Mouse (Mus musculus) liver, adult 2 months (tissue): ENCODE results near the gene Zbtb34. TPM values are rescaled to one million over a fixed set of nuclear protein-coding genes. Genes with fewer than 3 reads are reported as not detected.

ENCODE experiments used
- DNase-seq: peaks from one replicate; pipeline ENCODE4 v3.0.0-alpha.2; 2011; ENCODE audit warnings: low read depth, low spot score; ENCODE audit errors: extremely low read depth
- H3K27ac ChIP-seq: fragments of 200-500 bp; replicated peaks from 2 replicates; pipeline ENCODE4 v1.5.1; 2012; ENCODE audit warnings: low read depth, mild to moderate bottlenecking, control low read depth, inconsistent platforms, low read length; ENCODE audit not compliant: insufficient read depth
- H3K27me3 ChIP-seq: fragments of 200-500 bp; 2 replicates; pipeline ENCODE4 v1.6.1; 2012; ENCODE audit warnings: mild to moderate bottlenecking, moderate library complexity, low read length, inconsistent platforms; ENCODE audit not compliant: control insufficient read depth, insufficient read depth
- H3K36me3 ChIP-seq: fragments of 200-500 bp; 2 replicates; pipeline ENCODE4 v1.6.1; 2012; ENCODE audit warnings: low read length, inconsistent platforms; ENCODE audit not compliant: control insufficient read depth, insufficient read depth
- H3K4me1 ChIP-seq: fragments of 200-500 bp; 2 replicates; pipeline ENCODE4 v1.6.1; 2011; ENCODE audit warnings: low read length; ENCODE audit not compliant: control insufficient read depth, insufficient read depth
- H3K4me3 ChIP-seq: fragments of 200-500 bp; 2 replicates; pipeline ENCODE4 v1.5.1; 2011; ENCODE audit warnings: low read depth, mild to moderate bottlenecking, control low read depth, low read length, moderate library complexity; ENCODE audit not compliant: insufficient read depth
- H3K79me2 ChIP-seq: fragments of 200-500 bp; 2 replicates; pipeline ENCODE4 v1.6.1; 2012; ENCODE audit warnings: inconsistent platforms, mild to moderate bottlenecking, low read length, moderate library complexity; ENCODE audit not compliant: control insufficient read depth, insufficient read depth
- H3K9ac ChIP-seq: fragments of 200-500 bp; 2 replicates; pipeline ENCODE4 v1.6.1; 2012; ENCODE audit warnings: low read depth, mild to moderate bottlenecking, control low read depth, inconsistent platforms, low read length
- CTCF ChIP-seq: fragments of 200-500 bp; IDR thresholded peaks from 2 replicates; pipeline ENCODE4 v1.5.1; 2011; ENCODE audit warnings: low read depth, low read length, control low read depth
- POLR2A ChIP-seq: fragments of 200-500 bp; IDR thresholded peaks from 2 replicates; pipeline ENCODE4 v1.6.1; 2011; ENCODE audit warnings: low read length, control low read depth; ENCODE audit not compliant: insufficient read depth; ENCODE audit errors: extremely low read depth
- WGBS: fragments of 180-500 bp; shearing (Covaris S2); methylation state at CpG from one replicate; pipeline ENCODE4 v1.1.7; 2018; 5-methylcytosine and 5-hydroxymethylcytosine counted together
- polyA plus RNA-seq: library from polyadenylated mRNA; depleted of rRNA; stranded (reverse); fragments of >200 nt; gene quantifications from 2 replicates; pipeline ENCODE4 v1.2.3, GENCODE M21; 2012
- total RNA-seq: library from RNA; depleted of rRNA; stranded (reverse); fragments of >200 nt; gene quantifications from 2 replicates; pipeline ENCODE4 v1.2.3, GENCODE M21; 2014

Gene Zbtb34
- total and polyA plus RNA-seq, 2 experiments: 1.9 to 2.5 TPM

- Histone ChIP-seq H3K36me3 (peaks cover 51% of the 10 kb centered on the region), H3K27me3 (no peaks in the 10 kb centered on the region), H3K79me2 (peaks cover 50% of the 10 kb centered on the region), H3K4me1 (peaks cover 10% of the 10 kb centered on the region), H3K27ac (no peak overlapping the region), H3K4me3 (no peak overlapping the region), H3K9ac (no peak overlapping the region)
- 40% methylated on average over 3 of the region's 3 CpGs for WGBS
- DNase-seq: no peak
- no peak for TF ChIP-seq POLR2A
- no peak for TF ChIP-seq CTCF
These were observed 25.6 kb upstream of the Zbtb34 start for GRCm38 (mm10) chr2:33456696-33457095.

- Histone ChIP-seq H3K27ac (no peak overlapping the region), H3K9ac (no peak overlapping the region), H3K79me2 (peaks cover 48% of the 10 kb centered on the region), H3K4me3 (no peak overlapping the region), H3K36me3 (peaks cover 48% of the 10 kb centered on the region), H3K4me1 (peaks cover 10% of the 10 kb centered on the region), H3K27me3 (no peaks in the 10 kb centered on the region)
- TF ChIP-seq CTCF: no peak
- no peak for TF ChIP-seq POLR2A
- 88% methylated on average over 5 of the region's 5 CpGs for WGBS
- no peak for DNase-seq
These were observed 25.1 kb upstream of the Zbtb34 start for GRCm38 (mm10) chr2:33456242-33456641.

- TF ChIP-seq POLR2A (no peak), CTCF (no peak)
- DNase-seq: no peak
- no peak overlapping the region for H3K4me3 ChIP-seq
- no peaks in the 10 kb centered on the region for H3K27me3 ChIP-seq
- no peak overlapping the region for H3K9ac ChIP-seq
- H3K36me3 ChIP-seq: peaks cover 44% of the 10 kb centered on the region
- peaks cover 10% of the 10 kb centered on the region for H3K4me1 ChIP-seq
- H3K27ac ChIP-seq: no peak overlapping the region
- 78% methylated on average over 3 of the region's 3 CpGs for WGBS
- H3K79me2 ChIP-seq: peaks cover 39% of the 10 kb centered on the region
These were observed 24.2 kb upstream of the Zbtb34 start for GRCm38 (mm10) chr2:33455350-33455749.

GRCm38 (mm10) chr2:33454816-33455215, 23.7 kb upstream of the Zbtb34 start:
- DNase-seq: no peak
- H3K4me1 ChIP-seq: peaks cover 10% of the 10 kb centered on the region
- H3K27ac ChIP-seq: no peak overlapping the region
- TF ChIP-seq POLR2A (no peak), CTCF (no peak)
- H3K9ac ChIP-seq: no peak overlapping the region
- no peak overlapping the region for H3K4me3 ChIP-seq
- peaks cover 35% of the 10 kb centered on the region for H3K79me2 ChIP-seq
- no peaks in the 10 kb centered on the region for H3K27me3 ChIP-seq
- H3K36me3 ChIP-seq: peaks cover 42% of the 10 kb centered on the region
- WGBS: 92% methylated on average over 8 of the region's 8 CpGs

- no peak for DNase-seq
- H3K36me3 ChIP-seq: peaks cover 34% of the 10 kb centered on the region
- no peak overlapping the region for H3K27ac ChIP-seq
- no peaks in the 10 kb centered on the region for H3K27me3 ChIP-seq
- peaks cover 9% of the 10 kb centered on the region for H3K4me1 ChIP-seq
- 88% methylated on average over 3 of the region's 3 CpGs for WGBS
- TF ChIP-seq POLR2A: no peak
- TF ChIP-seq CTCF: no peak
- peaks cover 26% of the 10 kb centered on the region for H3K79me2 ChIP-seq
- H3K9ac ChIP-seq: no peak overlapping the region
- H3K4me3 ChIP-seq: no peak overlapping the region
These were observed 22.4 kb upstream of the Zbtb34 start for GRCm38 (mm10) chr2:33453476-33453875.

GRCm38 (mm10) chr2:33452721-33453120, 21.6 kb upstream of the Zbtb34 start:
- Histone ChIP-seq H3K79me2 (peaks cover 22% of the 10 kb centered on the region), H3K4me1 (peaks cover 9% of the 10 kb centered on the region), H3K9ac (no peak overlapping the region), H3K36me3 (peaks cover 31% of the 10 kb centered on the region), H3K27me3 (no peaks in the 10 kb centered on the region), H3K27ac (no peak overlapping the region), H3K4me3 (no peak overlapping the region)
- DNase-seq: no peak
- no peak for TF ChIP-seq POLR2A
- TF ChIP-seq CTCF: no peak
- WGBS: 81% methylated on average over 5 of the region's 5 CpGs
